Mouse (Mus musculus): ENCODE measurements at regions not wholly inside any gene's neighbourhood (a gene's known extent, or its start where the extent isn't known, plus 50 kb on each side); places are given as distances from the start of the nearest gene placed in this dataset.

DNA sequence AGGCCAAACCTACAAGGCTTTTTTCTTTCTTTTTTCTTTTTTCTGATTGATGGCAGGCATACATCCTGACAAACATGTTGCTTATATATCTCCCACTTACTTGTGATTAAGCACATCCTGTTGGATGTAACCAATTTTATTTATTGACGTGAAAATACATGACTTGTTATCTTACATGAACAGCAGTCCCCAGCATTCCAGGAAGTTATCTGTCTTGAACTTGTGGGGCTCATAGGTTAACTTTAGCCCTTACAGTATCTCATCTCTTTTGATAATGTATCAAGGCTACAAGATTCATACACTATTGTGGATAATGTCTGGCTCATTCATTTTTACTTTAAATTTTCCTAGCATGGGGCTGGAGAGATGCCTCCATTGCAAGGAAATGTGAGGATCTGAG lies 852.0 kb upstream of the Agtr1b start:
- no peak for DNase-seq

GRCm38 (mm10) chr3:21241184-21241583 lies 835.3 kb upstream of the Tbl1xr1 start:
- no peak for DNase-seq

DNA sequence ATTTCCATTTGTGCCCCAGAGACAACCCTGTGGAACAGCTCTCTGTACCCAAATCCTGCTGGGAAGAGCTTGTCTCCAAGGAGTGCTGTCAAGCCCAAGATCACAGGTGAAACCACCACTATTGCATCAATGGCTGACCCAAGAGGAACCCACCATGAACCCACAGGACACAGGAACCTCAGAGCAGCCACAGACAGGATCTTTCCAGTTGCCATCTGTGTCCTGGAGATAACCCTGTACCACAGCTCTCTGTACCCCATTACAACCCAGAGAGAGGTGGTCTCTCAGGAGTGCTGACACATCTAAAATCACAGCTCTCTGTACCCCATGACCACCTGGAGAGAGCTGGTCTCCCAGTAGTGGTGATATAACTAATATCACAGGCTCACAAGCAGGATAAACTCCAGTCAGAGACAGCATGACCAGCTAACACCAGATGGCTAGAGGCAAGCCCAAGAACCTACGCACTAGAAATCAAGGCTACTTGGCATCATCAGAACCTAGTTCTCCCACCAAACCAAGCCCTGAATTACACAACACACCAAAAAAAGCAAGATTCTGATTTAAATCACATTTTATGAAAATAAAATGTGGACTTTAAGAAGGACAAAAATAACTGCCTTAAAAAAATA lies 820.2 kb upstream of the Tbl1xr1 start:
- DNase-seq = no peak

DNA sequence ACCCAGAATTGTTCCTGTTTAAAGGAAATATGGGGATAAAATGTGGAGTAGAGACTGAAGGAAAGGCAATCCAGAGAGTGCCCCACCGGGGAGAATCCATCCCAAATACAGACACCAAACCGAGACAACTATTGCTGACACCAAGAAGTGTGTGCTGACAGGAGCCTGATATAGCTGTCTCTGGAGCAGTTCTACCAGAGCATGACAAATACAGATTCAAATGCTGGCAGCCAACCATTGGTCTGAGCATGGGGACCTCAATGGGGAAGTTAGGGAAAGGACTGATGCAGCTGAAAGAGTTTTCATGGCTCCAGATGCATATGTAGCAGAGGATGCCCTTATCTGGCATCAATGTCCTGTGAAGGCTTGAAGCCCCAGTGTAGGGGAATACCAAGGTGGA lies 813.1 kb upstream of the Tbl1xr1 start:
- DNase-seq = peak; percentile 18

DNA sequence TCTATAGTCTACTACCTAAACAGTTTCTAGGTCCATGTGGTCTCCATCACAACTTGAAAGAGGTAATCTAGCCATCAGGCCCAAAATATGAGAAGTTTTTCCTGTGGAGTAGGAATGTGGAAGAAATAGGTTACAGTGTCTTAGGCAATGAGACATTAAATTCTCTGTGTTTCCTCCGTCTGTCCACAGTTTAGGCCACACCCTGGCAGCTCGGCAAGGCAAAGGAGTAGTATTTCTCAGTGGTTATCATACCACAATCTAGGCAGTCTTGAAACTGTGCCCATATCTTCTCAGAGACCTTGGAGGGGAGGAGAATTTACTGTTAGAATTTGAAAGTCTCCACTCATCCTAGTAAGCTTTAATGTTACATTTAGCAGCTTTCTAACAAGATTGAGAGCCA lies 811.0 kb upstream of the Tbl1xr1 start:
- DNase-seq = no peak

GRCm38 (mm10) chr3:21268429-21269129 lies 807.9 kb upstream of the Tbl1xr1 start:
- peak; percentile 40 for DNase-seq

- DNase-seq = no peak
These were observed 807.4 kb upstream of the Tbl1xr1 start for GRCm38 (mm10) chr3:21269130-21269440.

GRCm38 (mm10) chr3:21270788-21271187 lies 805.7 kb upstream of the Tbl1xr1 start:
- DNase-seq = no peak

GRCm38 (mm10) chr3:21272219-21272618 lies 804.2 kb upstream of the Tbl1xr1 start:
- peak; percentile 52 for DNase-seq

DNA sequence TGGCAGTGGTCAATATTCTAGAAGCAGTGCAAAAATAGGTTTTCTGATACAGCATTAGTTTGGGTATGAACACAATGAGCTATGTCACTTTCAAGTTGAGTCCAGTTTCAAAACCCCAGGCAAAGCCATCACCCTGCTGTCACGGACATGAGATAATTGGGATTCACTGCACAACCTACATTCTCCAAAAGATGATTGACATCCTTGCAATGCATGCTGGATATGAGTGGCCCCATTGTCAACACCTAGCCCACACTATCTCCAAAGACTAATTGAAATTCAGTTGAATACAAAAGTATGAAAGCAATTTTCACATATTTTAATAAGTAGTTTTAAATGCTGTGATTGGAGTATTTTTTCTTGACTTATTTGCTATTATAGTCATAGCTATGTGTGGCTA lies 783.7 kb upstream of the Tbl1xr1 start:
- no peak for DNase-seq

GRCm38 (mm10) chr3:21293308-21293707 lies 783.1 kb upstream of the Tbl1xr1 start:
- no peak for DNase-seq

DNA sequence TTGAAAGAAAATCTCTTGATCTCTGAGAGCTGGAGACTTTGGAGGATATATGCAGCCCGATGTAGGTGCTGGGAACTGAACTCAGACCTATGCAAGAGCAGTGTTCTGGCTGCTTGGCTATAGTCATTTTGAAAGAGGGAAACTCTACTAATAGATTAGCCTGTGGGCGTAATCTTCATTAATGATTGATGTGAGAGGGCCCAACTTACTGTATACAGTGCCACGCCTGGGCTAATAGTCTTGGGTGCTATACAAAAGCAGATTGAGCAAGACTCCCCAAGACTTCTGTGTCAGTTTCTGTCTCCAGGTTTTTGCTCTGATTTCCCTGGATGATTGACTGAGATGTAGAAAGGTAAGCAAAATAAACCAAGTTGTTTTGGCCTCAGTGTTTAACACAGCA lies 781.7 kb upstream of the Tbl1xr1 start:
- DNase-seq = no peak

DNA sequence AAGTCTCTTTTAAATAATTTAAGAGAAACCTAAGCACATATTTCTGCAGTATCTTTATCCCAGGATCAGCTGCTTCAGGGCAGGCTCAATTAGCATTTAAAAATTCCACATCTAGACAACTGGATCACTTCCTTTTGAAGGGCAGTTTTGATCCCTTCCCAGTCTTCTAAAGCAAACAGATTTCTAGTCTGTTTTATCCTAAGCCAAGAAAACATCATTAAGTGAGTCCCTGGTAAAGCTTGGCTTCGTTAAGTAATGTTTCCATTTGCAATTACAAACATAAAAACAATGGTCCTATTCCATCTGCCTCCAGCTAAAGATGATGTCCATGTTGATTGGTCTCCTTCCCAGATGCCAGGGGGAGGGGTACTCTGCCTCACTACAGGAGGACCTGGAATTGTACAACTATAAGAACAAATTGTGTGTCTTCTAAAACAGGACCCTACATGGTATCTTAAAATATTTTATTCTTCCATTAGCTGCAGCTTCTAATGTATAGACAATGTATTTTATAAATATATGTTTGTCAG lies 779.8 kb upstream of the Tbl1xr1 start:
- DNase-seq = no peak

- DNase-seq = no peak
These were observed 751.0 kb upstream of the Tbl1xr1 start for GRCm38 (mm10) chr3:21325329-21325896.

DNA sequence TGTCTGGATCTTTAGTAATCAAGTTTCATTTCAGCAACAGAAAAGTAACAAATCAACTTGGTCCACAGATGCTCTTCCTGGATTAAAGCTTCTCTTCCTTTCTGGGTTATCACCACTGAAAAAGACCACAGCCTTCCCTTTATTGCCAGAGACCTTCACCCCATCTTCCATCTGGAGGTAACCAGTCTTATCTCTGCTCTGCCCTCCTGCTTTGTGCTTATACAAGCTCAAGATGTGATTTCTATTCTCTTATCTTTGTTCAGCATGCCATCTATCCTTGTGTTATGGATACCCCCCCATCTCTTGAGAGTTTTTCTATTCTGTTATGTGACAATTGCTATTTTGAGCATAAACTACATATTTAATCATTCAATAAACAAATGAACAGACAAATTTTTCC lies 734.5 kb upstream of the Tbl1xr1 start:
- DNase-seq = no peak

GRCm38 (mm10) chr3:21343095-21343494 lies 733.4 kb upstream of the Tbl1xr1 start:
- no peak for DNase-seq

- DNase-seq = peak; percentile 11
These were observed 727.0 kb upstream of the Tbl1xr1 start for GRCm38 (mm10) chr3:21349421-21349820.

GRCm38 (mm10) chr3:21356150-21356549 lies 720.3 kb upstream of the Tbl1xr1 start:
- no peak for DNase-seq

GRCm38 (mm10) chr3:21356831-21357712 lies 719.4 kb upstream of the Tbl1xr1 start:
- DNase-seq = no peak

DNA sequence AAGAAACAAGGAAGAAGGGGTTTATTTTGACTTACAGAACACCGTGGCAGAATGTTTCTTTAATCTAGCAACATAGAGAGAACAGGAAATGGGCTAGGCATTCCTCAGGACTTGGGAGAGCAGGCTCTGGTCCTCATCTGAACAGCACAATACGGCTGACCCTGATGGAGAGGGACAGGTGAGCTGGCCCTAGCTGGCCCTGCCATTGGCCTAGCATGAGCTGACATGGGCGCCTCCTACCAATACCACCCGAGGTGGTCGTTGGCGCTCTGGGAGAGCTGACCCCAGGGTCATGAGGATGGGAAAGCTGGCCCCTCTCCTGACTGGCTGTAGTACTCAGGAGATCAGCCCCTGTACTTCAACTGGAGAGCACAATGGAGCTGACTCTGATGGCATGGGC lies 718.4 kb upstream of the Tbl1xr1 start:
- DNase-seq = no peak

DNA sequence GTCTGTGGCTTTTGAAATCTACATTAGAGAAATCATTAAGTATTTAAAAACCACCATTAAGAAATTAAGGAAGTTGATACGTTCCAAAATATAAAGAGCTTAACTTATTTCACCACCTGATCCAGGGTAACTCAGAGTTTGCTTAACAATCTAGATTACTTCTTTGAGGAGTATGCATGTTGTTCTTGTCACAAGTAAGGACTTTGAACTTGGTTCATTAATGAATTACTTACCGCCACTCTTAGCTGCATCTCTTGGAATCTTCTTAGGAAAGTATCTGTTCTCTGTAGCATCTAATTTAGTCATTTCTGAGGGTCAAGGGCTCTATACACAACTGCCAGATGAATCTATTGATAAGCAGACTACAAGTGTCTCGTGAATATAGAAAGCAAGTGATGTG lies 715.4 kb upstream of the Tbl1xr1 start:
- DNase-seq = no peak

DNA sequence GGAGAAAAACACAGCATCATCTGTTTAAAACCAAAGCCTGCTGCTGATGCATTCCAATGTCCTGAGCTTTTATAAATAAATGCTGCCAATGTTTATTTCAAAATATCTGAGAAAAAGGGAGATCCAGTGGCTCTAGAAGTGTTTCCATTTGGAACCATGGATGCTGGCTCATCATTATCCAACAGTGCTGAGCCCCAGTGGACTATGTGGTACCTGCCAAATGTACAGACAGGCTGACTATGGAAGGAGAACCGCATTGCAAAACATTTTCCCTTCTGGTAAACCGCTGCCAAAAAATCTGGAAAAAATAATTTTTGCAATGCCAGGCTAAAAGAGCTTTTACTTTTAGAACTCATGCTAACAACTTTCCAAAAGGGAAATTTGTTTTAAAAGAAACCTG lies 696.6 kb upstream of the Tbl1xr1 start:
- DNase-seq = no peak

GRCm38 (mm10) chr3:21381072-21381471 lies 695.4 kb upstream of the Tbl1xr1 start:
- DNase-seq = no peak
